Mouse (Mus musculus) lung, postnatal 10 days (tissue): ENCODE data around the gene 4931409K22Rik.
A peak's percentile ranks its signal among the peaks of the same experiment; 100 is the strongest.

Source experiments
- DNase-seq: peaks from one replicate; pipeline ENCODE4 v3.0.0; 2021

Gene 4931409K22Rik

DNA sequence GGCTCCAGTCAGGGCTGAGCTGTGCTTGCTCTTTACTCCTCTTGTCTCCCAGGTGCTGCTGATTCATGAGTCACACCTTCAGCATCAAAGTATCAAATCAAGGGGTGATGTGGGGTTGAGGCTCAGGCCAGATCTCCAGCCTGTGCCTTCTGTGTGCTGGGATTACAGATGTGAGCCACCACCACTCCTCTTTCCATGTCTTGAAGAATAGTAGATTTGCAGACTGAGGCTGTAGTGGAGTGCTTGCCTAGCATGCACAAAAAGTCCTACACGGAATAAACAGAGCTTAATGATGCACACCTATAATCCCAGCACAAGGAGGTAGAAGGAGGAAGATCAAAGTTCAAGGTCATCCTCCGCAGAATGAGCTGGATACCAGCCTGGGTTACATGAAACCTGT lies at the start of gene 4931409K22Rik:
TSS of gene 4931409K22Rik (minus strand) at position 101 of the 400 bp plus-strand sequence.
- DNase-seq: no peak

GRCm38 (mm10) chr5:24605980-24606665 lies 49.5 kb upstream of the 4931409K22Rik start:
- no peak for DNase-seq

GRCm38 (mm10) chr5:24605321-24605979 lies 48.8 kb upstream of the 4931409K22Rik start:
- DNase-seq: no peak

GRCm38 (mm10) chr5:24604656-24605100 lies 48.1 kb upstream of the 4931409K22Rik start:
- peak; percentile 95 for DNase-seq

DNA sequence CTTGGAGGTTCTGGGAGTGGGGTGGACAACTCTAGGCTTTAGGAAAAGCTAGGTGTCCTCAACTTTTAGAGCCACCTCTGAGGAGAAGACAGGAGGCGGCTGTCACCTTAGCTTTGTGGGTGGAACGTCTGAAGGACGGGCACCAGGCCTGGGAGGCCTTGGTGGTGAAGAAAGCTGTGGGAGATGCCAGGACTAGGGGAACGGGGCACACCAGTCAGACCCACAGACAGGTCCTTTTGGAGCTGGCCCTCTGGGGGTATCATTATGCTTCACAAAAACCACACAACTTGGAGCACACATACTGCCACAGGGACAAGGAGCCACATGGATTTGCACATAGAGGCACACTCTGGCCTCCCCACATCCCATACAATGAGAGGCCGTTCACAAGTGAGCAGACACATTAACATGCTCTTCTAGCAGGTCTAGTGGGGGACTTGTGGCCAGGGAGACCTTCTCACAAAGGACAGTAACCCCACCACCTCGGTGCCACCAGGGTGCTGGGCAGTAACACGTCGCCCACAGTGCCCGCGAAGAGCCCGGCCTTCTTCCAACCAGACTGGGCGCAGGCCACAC lies 47.6 kb upstream of the 4931409K22Rik start:
- DNase-seq: no peak

DNA sequence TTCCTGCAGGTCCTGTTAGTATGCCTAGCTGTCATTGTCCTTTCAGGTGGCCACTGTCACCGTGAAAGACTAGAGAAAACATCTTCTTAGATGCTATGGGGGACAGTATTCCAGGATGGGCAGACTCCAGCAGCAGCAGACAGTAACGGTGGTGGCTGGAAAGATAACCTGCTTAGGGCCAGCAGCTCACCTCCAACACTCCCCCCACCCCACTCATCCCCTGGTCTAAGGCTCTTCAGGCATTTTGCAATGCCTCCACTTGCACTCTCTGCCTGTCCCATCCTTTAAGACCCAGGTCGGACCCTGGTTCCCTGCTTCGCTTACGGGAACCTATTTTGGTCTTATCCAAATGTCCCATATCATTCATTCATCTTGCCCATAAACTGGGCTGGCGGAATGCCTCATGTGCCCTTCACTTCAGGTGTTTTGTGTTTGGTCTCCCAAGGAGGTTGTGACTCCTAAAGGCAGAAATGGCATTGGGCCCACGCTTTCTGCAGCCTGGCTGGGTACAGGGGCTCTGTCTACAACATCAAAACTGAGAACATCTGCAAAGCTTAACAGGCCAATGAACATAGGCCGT lies 46.9 kb upstream of the 4931409K22Rik start:
- no peak for DNase-seq

DNA sequence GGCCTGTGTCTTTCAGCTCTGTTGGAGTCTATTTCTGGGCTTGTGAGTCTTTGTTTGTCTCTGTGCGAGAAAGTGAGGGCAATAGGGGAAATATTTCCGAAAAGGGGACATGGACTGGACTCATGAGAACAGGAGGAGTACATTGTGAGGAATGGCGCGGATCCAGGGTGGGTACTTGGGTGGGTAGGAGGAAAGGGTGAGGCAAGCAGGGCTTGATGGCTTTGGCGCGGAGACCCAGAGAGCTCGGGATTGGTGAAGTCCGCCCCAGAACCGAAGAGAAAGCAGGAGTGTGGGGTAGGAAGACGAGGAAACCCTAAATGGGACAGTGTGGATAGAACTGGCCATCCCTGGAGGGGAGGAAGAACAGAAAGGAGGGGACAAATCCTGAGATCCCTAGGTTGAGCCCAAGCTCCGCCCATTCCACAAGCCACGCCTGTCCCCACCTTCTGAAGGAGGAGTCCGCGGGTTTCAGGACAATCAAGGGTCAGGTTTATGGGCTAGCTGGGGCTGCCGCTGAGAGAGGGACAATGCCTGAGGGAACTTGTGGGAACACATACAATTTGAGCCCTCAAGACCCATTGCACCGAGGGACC lies 46.2 kb upstream of the 4931409K22Rik start:
- DNase-seq: peak; percentile 95

GRCm38 (mm10) chr5:24601911-24602750 lies 45.5 kb upstream of the 4931409K22Rik start:
- peak; percentile 88 for DNase-seq

GRCm38 (mm10) chr5:24601071-24601835 lies 44.6 kb upstream of the 4931409K22Rik start:
- DNase-seq: no peak

DNA sequence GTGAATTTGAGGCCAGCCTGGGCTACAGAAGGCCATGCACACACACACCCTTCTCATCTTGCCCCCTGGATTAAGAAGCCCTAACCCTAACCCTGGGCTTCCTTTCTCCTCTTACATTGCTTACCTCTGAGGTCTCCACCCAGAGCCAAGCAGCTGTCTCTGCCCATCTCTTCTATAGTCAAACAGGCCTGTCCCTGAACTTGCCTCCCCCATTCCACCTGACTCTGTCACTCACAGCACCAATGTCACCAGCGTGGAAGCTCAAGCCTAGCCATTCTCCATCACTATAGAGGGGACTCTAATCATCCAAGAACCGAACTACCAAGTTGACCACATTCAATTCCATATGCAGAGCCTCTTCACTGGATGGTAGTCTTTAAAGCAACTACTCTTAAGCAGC lies 43.6 kb upstream of the 4931409K22Rik start:
- no peak for DNase-seq

DNA sequence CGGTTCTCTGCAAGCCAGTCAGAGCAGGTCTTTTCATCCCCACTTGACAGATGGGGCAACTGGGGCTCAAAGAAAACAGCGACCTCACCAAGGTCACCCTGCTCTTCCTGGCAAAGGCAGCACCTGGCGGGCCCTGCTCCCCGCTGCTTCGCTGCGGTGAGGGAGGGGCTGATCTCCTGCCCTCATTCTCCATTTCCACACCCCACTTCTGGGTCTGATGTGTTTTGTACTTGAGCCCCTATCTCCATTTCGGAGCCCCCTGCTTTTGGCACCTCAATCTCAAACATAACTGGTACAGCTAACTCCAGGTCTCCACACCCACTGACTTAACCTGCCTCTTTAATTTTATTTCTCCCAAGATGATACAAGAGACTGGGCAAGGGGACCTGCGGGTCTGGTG lies 42.5 kb upstream of the 4931409K22Rik start:
- no peak for DNase-seq

DNA sequence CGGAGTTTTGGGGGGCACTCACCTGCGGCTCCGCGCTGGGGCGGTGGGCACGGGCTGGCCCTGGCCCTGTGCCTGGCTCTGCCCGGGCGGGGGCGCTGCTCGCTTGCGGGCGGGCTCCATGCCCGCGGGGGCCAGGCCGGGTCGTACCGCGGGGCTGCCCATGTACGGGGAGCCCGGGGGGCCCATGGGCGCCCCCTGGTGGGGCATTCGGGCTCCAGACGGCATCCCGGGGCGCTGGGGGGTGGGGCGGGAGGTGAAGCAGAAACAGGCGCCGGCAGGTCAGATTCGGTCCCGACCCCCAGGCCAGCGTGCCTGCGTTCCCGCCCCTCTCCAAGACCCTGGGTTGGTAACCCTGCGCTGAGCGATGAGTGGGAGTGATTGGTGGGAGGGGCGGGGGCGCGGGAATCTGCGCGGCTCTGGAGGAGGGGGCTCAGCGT lies 42.0 kb upstream of the 4931409K22Rik start:
- DNase-seq: peak; percentile 76

DNA sequence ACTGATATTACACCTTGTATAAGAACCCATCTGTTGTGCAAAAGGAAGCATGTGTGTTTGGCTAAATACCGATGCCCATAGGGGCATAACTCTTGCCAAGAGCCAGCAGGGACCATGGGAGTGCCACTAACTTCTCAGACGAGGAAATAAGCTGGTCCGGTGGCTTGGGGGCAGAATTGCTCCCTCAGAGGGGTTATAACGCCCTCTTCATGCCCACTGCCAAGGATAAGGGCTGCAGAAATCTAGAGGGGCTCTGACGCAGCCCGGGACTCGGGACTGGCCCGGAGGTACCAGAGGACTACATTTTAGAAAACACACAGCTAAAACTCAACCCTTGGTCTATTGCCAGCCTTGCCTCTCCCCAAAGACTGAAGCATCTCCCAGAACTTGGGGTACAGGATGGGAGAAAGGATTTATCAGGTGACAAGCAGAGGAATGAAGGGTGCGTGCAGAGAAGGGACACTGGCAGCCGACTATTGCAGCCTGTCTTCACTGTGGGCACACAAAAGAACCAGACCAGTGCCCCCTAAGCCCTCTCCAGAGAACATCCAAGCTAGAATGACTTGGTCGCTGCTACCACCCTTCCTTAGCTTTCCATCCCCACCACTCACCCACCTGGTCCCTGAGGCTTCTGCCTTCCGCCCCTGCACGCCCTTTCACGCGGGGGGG lies 41.4 kb upstream of the 4931409K22Rik start:
- no peak for DNase-seq

- DNase-seq: peak; percentile 90
These were observed 40.7 kb upstream of the 4931409K22Rik start for GRCm38 (mm10) chr5:24597221-24597728.

GRCm38 (mm10) chr5:24596519-24597171 lies 40.0 kb upstream of the 4931409K22Rik start:
- DNase-seq: peak; percentile 48

DNA sequence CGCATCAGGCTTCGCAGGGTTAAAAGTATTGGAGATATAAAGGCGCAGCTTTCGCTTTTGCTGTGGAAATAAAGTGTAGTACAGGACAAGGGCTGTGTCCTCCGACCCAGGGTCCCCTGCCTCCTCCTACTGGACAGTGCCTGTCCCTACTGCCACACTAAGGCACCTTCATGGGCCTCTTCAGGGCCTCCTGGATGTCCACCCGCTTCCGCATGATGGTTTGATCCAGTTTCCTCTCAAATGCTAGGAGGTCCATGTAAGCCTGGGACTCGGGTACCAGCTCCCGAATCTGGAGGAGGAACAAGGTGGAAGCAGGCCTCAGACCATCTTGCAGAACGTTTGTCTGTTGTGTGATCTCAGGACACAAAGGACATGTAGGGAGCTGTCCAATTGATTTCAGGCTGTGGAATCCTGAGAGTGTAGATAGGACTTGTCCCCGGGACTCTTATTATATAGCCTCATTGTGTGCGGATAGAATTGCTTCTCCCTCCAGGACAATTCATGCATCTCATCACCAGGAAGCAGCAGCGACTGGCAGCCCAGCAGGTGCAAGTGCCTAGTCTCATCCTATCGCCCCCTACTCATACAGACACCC lies 39.3 kb upstream of the 4931409K22Rik start:
- no peak for DNase-seq

DNA sequence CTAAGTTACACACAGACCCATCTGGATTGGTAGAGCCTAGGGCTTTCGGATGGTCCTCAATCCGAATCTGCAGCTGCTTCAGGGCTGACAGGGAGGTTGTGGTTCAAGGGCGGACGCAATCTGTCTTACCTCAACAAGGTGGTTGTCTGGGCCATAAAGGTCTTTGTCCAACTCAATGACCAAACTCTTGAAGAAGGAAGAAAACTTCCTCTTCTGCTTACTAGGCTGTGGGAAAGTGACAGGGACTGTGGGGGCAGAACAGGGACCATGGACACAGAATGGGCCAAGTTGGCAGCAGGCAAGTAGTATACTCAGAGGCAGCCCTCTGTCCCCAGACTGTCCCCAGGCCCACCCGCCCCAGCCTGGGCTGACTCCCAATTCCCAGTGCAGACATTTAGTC lies 38.7 kb upstream of the 4931409K22Rik start:
- DNase-seq: no peak

DNA sequence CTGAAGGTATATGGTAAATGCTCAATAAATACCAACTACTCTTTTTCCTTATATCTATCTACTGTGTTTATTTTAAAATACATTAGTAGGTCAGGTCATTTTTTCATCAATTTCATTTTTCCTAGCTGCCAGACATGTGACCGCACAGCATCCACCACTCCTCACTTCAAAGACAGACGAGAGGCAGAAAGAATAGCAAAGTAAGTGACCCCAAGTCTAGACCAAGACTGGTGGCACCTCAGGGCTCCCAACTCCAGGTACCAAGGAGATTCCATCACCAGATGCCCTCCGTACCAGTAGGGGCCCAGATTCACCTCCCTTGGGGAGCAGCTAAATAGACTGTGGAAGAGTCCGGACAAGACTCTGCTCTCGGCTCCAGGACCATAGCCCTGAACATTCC lies 37.7 kb upstream of the 4931409K22Rik start:
- no peak for DNase-seq

- no peak for DNase-seq
These were observed 37.3 kb upstream of the 4931409K22Rik start for GRCm38 (mm10) chr5:24593928-24594327.

DNA sequence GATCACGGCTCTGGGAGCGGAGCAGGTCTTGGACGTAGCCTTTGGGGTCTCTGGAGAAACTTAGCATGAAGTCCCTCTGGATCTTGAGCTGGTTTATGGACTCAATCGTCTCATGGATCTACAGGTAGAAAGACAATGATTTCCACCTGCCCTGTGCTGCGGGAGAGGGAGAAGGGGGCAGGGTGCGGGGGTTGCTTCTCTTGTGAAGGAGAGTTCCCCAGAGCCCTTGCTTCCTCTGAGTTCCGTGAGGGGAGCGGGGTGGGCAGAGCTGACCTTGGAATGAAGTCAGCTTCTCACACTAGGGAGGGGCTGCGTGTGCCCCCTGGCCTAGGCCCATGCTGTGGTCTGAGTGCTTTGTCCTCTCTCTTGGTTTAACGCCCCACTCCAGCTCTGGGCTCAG lies 36.6 kb upstream of the 4931409K22Rik start:
- DNase-seq: no peak
